Mouse (Mus musculus) hindbrain, embryonic 15.5 days (tissue): Measurements from ENCODE around the gene Gtf2h5. TPM values are rescaled to one million over a fixed set of nuclear protein-coding genes. Genes with fewer than 3 reads are reported as not detected.

Experiments used
- ATAC-seq: fragments of 200-750 bp; cut with Nextera tagmentation; 2 replicates; pipeline ENCODE4 v1.8.0; 2017; ENCODE audit warnings: low read depth, moderate number of reproducible peaks, moderate TSS enrichment; ENCODE audit not compliant: low FRiP score
- H3K27ac ChIP-seq: fragments of 300-500 bp; sonication (generic); replicated peaks from 2 replicates; pipeline ENCODE4 v1.5.1; 2015; ENCODE audit warnings: mild to moderate bottlenecking, inconsistent platforms
- H3K27me3 ChIP-seq: fragments of 300-500 bp; sonication (generic); 2 replicates; pipeline ENCODE4 v1.6.1; 2015; ENCODE audit warnings: control low read depth, inconsistent platforms
- H3K36me3 ChIP-seq: fragments of 300-500 bp; sonication (generic); 2 replicates; pipeline ENCODE4 v1.6.1; 2015; ENCODE audit warnings: control low read depth, inconsistent platforms
- H3K4me1 ChIP-seq: fragments of 300-500 bp; sonication (generic); replicated peaks from 2 replicates; pipeline ENCODE4 v1.6.1; 2015; ENCODE audit warnings: control low read depth, inconsistent platforms
- H3K4me2 ChIP-seq: fragments of 300-500 bp; sonication (generic); 2 replicates; pipeline ENCODE4 v1.6.1; 2015; ENCODE audit warnings: moderate library complexity, mild to moderate bottlenecking, inconsistent platforms
- H3K4me3 ChIP-seq: fragments of 300-500 bp; sonication (generic); 2 replicates; pipeline ENCODE4 v1.5.1; 2015; ENCODE audit warnings: mild to moderate bottlenecking, inconsistent platforms
- H3K9ac ChIP-seq: fragments of 300-500 bp; sonication (generic); 2 replicates; pipeline ENCODE4 v1.6.1; 2015; ENCODE audit warnings: inconsistent platforms
- H3K9me3 ChIP-seq: fragments of 300-500 bp; sonication (generic); 2 replicates; pipeline ENCODE4 v1.6.1; 2016; ENCODE audit warnings: control low read depth, inconsistent platforms
- WGBS: fragments of 180-500 bp; shearing (Covaris S2); methylation state at CpG from one replicate; pipeline ENCODE4 v1.1.7; 2015; 5-methylcytosine and 5-hydroxymethylcytosine counted together
- polyA plus RNA-seq: library from polyadenylated mRNA; unstranded; fragments of >200 nt; fragmentation: Nextera tagmentation; extraction: Ambion mirVana; gene quantifications from 2 replicates; pipeline ENCODE4 v1.2.1, GENCODE M21; 2015

The Gtf2h5 gene
- polyA plus RNA-seq, 1 experiment from 2014 or later = 199 TPM

GRCm38 (mm10) chr17:6073405-6073804 is 6.2 kb upstream of the Gtf2h5 start:
- WGBS = 87% methylated on average over 7 of the region's 7 CpGs
- Histone ChIP-seq H3K9ac (no peak overlapping the region), H3K27me3 (no peaks in the 10 kb centered on the region), H3K27ac (no peak overlapping the region), H3K36me3 (peaks cover 40% of the 10 kb centered on the region), H3K4me1 (peaks cover 8% of the 10 kb centered on the region), H3K9me3 (no peaks in the 10 kb centered on the region), H3K4me2 (no peak overlapping the region), H3K4me3 (no peak overlapping the region)
- ATAC-seq = no peak

- WGBS = 90% methylated on average over 5 of the region's 5 CpGs
- Histone ChIP-seq H3K4me3 (no peak overlapping the region), H3K4me1 (peaks cover 24% of the 10 kb centered on the region), H3K36me3 (peaks cover 28% of the 10 kb centered on the region; the same call in 1 of the 2 replicates), H3K4me2 (no peak overlapping the region), H3K27me3 (no peaks in the 10 kb centered on the region), H3K27ac (no peak overlapping the region), H3K9ac (no peak overlapping the region), H3K9me3 (no peaks in the 10 kb centered on the region)
- ATAC-seq = no peak
Measured at GRCm38 (mm10) chr17:6083323-6083890, 3.8 kb downstream of the Gtf2h5 start.

DNA sequence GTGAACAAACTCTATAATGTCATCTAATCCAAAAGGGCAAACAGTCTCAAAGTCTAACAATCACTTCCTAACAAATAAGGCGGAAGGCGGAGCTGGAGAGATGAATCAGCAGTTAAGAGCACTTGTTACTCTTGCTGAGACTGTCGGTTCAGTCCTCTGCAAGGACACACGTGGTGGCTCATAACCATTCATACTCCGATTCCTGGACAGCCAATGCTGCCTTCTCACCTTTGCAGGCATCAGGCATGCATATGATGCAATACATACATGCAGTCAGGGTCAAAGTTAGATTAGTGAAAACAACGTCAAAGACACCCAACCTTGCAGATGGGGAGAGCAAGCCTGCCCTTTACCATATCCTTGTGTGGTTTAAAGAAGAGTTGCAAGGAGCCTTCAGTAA is 12.0 kb downstream of the Gtf2h5 start:
- no peak for ATAC-seq
- H3K9me3 ChIP-seq = no peaks in the 10 kb centered on the region
- no peak overlapping the region for H3K9ac ChIP-seq
- WGBS = 93% methylated on average over 6 of the region's 6 CpGs
- H3K4me2 ChIP-seq = no peak overlapping the region
- no peaks in the 10 kb centered on the region for H3K4me1 ChIP-seq
- H3K27ac ChIP-seq = no peak overlapping the region
- H3K27me3 ChIP-seq = no peaks in the 10 kb centered on the region
- peaks cover 8% of the 10 kb centered on the region; the same call in 1 of the 2 replicates for H3K36me3 ChIP-seq
- H3K4me3 ChIP-seq = no peak overlapping the region

GRCm38 (mm10) chr17:6095579-6095978 is 16.0 kb downstream of the Gtf2h5 start:
- Histone ChIP-seq H3K27me3 (no peaks in the 10 kb centered on the region), H3K4me2 (no peak overlapping the region), H3K36me3 (no peaks in the 10 kb centered on the region), H3K27ac (no peak overlapping the region), H3K9ac (no peak overlapping the region), H3K9me3 (no peaks in the 10 kb centered on the region), H3K4me3 (no peak overlapping the region), H3K4me1 (no peaks in the 10 kb centered on the region)
- no peak for ATAC-seq

DNA sequence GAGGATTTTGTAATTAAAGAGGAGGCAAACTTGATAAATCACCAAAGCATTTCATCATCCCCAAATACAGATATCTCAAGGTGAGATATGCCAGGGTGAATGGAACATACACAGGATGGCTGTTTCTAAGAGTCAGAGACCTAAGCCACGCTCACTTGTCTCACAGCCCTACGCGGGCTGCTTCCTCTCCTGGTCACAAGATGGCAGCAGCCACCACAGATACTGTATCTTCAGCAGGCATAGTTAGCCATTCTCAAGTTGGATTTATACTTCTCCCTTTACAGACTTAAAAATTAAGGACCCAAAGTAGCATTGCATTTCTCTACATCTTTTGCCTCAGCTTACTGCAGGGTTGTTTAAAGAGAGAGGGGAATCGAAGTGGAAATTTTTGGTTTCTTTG is 18.3 kb downstream of the Gtf2h5 start:
- H3K4me3 ChIP-seq = no peak overlapping the region
- H3K4me1 ChIP-seq = no peaks in the 10 kb centered on the region
- ATAC-seq = peak; percentile 59; the same call in 1 of the 2 replicates
- 23% methylated on average over 4 of the region's 4 CpGs for WGBS
- no peak overlapping the region for H3K4me2 ChIP-seq
- H3K27me3 ChIP-seq = no peaks in the 10 kb centered on the region
- H3K9ac ChIP-seq = no peak overlapping the region
- H3K9me3 ChIP-seq = no peaks in the 10 kb centered on the region
- no peak overlapping the region for H3K27ac ChIP-seq
- H3K36me3 ChIP-seq = no peaks in the 10 kb centered on the region

- Histone ChIP-seq H3K4me2 (no peak overlapping the region), H3K4me1 (0 out of 2 replicates have a peak, but pooled peaks cover 3% of the 10 kb centered on the region), H3K27ac (no peak overlapping the region), H3K4me3 (no peak overlapping the region), H3K9ac (no peak overlapping the region), H3K9me3 (no peaks in the 10 kb centered on the region), H3K36me3 (no peaks in the 10 kb centered on the region), H3K27me3 (no peaks in the 10 kb centered on the region)
- no peak for ATAC-seq
- 92% methylated on average over 3 of the region's 3 CpGs for WGBS
Measured at GRCm38 (mm10) chr17:6102287-6102686, 22.7 kb downstream of the Gtf2h5 start.

- H3K36me3 ChIP-seq = no peaks in the 10 kb centered on the region
- WGBS = 85% methylated on average over 6 of the region's 6 CpGs
- no peak overlapping the region for H3K9ac ChIP-seq
- no peak overlapping the region for H3K27ac ChIP-seq
- no peak for ATAC-seq
- no peak overlapping the region for H3K4me3 ChIP-seq
- no peaks in the 10 kb centered on the region for H3K9me3 ChIP-seq
- peaks cover 11% of the 10 kb centered on the region for H3K4me1 ChIP-seq
- H3K4me2 ChIP-seq = no peak overlapping the region
- H3K27me3 ChIP-seq = no peaks in the 10 kb centered on the region
Measured at GRCm38 (mm10) chr17:6103566-6103965, 24.0 kb downstream of the Gtf2h5 start.

DNA sequence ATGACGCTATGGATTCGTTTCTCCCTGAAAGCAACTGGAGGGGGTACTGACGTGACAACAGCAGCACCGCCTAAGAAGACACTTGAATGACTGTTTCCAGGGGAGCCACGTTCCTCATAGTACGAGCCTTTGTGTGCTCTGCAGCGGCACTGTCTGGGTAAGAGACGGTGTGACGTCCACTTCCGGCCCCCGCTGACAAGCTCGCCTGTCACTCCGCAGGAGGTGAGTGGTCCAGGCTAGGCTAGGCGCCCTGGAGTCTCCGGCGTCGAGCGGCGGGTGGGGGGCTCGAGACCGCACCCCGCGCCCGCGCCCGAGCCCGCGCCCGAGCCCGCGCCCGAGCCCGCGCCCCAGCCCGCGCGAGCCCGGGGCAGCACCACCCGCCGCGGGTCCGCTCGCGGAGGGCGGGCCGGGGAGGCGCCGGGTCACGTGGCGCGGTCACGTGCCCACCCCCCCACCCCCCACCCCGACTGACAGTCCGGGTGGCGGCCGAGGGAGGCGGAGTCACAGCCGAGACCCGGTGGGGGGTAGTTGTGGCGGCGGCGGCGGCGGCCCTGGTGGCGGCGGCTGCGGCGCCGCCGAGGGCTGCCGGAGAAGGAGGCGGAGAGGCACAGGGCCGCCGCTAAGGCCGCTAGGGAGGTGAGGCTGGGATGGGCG is 26.9 kb downstream of the Gtf2h5 start, which contains the start of gene Tulp4:
TSS of gene Tulp4 (plus strand) at position 77 of the 654 bp plus-strand sequence.
- H3K4me3 ChIP-seq = peak within 1 kb of the TSS; percentile 64
- H3K4me1 ChIP-seq = peaks cover 37% of the 10 kb centered on the region
- H3K9me3 ChIP-seq = no peaks in the 10 kb centered on the region
- H3K9ac ChIP-seq = peak within 1 kb of the TSS; percentile 95
- peak within 1 kb of the TSS; percentile 77 for H3K4me2 ChIP-seq
- H3K27ac ChIP-seq = peak within 1 kb of the TSS; percentile 99
- no peaks in the 10 kb centered on the region for H3K27me3 ChIP-seq
- peaks cover 4% of the 10 kb centered on the region; the same call in 1 of the 2 replicates for H3K36me3 ChIP-seq
- ATAC-seq = peak; percentile 97
- WGBS = 0% methylated on average over 54 of the region's 76 CpGs

- H3K4me2 ChIP-seq = peak overlapping the region; percentile 77
- ATAC-seq = peak; percentile 57
Measured at GRCm38 (mm10) chr17:6107015-6107601, 27.5 kb downstream of the Gtf2h5 start.

DNA sequence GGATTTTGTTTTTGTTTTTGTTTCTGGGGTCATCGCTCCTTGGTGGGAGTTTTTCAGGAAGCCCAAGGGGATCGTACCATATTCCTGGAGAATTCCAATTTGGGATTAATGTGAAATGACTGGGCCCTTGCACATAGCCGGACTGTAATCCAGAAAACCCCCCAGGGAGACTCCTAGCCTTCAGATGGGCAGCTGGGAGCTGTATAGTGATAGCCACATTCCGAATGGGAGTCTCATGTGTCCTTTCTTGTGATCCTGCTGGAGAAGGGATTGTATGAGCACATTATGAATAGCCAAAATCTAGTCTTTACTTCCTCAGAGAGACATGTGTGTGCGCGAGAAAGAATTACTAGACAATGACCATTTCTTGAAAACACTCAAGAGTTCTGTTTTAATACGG is 28.6 kb downstream of the Gtf2h5 start:
- 32% methylated on average over 7 of the region's 7 CpGs for WGBS
- Histone ChIP-seq H3K36me3 (peaks cover 4% of the 10 kb centered on the region; the same call in 1 of the 2 replicates), H3K4me2 (peak overlapping the region; percentile 77), H3K27me3 (no peaks in the 10 kb centered on the region), H3K27ac (peak overlapping the region; percentile 99; the same call in 1 of the 2 replicates), H3K4me3 (peak overlapping the region; percentile 64), H3K9ac (peak overlapping the region; percentile 95), H3K9me3 (no peaks in the 10 kb centered on the region), H3K4me1 (peaks cover 38% of the 10 kb centered on the region)
- no peak for ATAC-seq

More at GRCm38 (mm10) chr17:6107015-6107601, 27.5 kb downstream of the Gtf2h5 start:
- peak overlapping the region; percentile 64 for H3K4me3 ChIP-seq
- under 1% methylated on average over 40 of the region's 50 CpGs for WGBS
- peak overlapping the region; percentile 95 for H3K9ac ChIP-seq
- peaks cover 4% of the 10 kb centered on the region; the same call in 1 of the 2 replicates for H3K36me3 ChIP-seq
- peaks cover 38% of the 10 kb centered on the region for H3K4me1 ChIP-seq
- H3K27me3 ChIP-seq = no peaks in the 10 kb centered on the region
- peak overlapping the region; percentile 99 for H3K27ac ChIP-seq
- no peaks in the 10 kb centered on the region for H3K9me3 ChIP-seq

DNA sequence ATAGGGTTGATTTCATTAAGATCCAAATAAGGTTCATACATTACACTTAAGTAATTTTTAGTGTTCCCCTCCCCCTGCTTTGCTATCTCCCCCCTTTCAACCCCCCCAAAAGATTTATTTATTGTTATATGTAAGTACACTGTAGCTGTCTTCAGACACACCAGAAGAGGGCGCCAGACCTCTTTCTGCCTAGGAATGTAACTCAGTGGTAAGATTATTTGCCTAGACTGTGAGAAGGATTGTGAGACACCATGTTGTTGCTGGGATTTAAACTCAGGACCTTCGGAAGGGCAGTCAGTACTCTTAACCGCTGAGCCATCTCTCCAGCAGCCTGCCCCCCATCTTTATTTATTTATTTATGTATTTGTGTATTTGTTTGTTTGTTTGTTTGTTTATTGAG is 31.4 kb downstream of the Gtf2h5 start:
- no peak for ATAC-seq
- WGBS = 85% methylated on average over 3 of the region's 3 CpGs
- Histone ChIP-seq H3K4me3 (no peak overlapping the region), H3K4me2 (no peak overlapping the region), H3K9me3 (no peaks in the 10 kb centered on the region), H3K36me3 (peaks cover 10% of the 10 kb centered on the region), H3K9ac (no peak overlapping the region), H3K4me1 (peaks cover 34% of the 10 kb centered on the region), H3K27ac (no peak overlapping the region), H3K27me3 (no peaks in the 10 kb centered on the region)

DNA sequence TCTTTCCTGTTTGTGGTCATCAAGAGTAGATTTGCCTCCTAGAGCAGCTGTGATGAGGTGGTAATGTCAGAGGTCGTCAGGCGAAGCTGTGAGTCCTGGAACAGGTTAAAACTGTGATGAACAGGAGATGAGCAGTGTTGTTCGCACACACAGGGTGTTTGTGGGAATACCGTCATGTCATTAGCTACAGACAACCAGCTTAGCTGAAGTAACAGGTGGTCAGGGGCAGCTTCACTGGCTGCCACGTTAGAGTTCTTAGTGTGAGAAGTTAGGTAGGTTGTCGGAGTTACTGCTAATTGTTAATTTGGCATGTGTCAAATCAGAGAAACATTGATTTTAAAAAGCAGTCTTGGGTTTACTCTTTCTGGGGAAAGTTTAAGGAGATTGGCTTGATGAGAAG is 34.1 kb downstream of the Gtf2h5 start:
- Histone ChIP-seq H3K27ac (no peak overlapping the region), H3K27me3 (no peaks in the 10 kb centered on the region), H3K9me3 (no peaks in the 10 kb centered on the region), H3K4me3 (no peak overlapping the region), H3K9ac (no peak overlapping the region), H3K36me3 (peaks cover 12% of the 10 kb centered on the region), H3K4me1 (peaks cover 35% of the 10 kb centered on the region), H3K4me2 (no peak overlapping the region)
- WGBS = 88% methylated on average over 6 of the region's 6 CpGs
- no peak for ATAC-seq
